Mouse (Mus musculus) frontal cortex, postnatal 14 days (tissue): ENCODE data around the gene Rora.

Source experiments
- DNase-seq, 2 experiments: peaks; one replicate each; pipeline ENCODE4 v3.0.0; 2022; ENCODE audit warnings: low spot score in 2 of 2

The Rora gene

DNA sequence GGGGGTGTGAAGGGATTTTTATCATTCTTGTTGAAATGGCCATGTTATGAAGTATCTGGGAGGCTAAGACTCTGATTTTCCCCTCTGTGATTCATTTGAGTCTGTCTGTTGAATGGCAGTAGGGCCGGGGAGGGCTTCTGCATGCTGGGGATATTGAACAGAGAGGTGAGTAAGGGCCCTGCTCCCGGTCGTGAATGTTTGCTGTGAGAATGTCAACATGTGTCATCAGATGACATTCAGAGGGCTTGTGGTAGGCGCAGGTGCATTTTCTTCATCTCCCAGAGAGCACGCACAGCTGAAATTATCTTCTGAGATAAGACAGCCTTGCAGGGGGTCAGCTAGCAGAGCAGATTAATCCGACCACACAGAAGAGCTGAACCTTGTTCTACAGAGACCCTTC, 692.0 kb downstream of the Rora start:
- DNase-seq = no peak

DNA sequence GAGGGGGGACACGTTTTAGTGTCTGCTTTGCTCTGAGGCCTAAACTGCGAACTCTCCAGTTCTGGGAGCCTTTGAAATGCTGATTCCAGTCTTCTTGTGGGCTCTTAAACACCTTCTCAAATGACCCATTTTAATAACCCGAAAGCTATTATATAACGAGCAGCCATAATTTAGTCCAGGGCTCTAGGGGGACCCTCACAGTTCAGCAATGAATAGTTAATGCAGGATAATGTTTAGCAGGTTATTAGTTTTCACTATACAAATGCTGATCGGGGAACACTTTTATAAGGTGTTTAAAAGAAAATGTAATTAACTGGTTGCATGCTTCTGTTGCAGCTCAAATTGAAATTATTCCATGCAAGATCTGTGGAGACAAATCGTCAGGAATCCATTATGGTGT, 694.2 kb downstream of the Rora start:
- DNase-seq = no peak

DNA sequence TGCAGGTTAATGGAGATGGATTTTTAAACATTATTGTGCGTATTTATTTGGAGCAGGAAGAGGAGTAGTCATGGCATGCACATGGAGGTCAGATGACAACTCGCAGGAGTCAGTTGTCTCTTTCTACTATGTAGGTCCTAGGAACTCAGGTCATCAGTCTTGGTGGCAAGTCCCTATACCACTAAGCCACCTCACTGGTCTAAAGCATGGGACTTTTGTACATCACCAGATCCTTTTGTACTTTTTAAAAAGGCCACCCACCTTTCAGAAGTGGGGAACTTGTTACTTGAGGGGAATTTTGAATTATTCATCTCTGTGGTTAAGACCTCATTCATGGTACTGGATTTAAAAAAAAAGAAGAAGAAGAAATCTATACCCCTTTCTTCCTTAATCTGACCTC, 696.0 kb downstream of the Rora start:
- DNase-seq = no peak

DNA sequence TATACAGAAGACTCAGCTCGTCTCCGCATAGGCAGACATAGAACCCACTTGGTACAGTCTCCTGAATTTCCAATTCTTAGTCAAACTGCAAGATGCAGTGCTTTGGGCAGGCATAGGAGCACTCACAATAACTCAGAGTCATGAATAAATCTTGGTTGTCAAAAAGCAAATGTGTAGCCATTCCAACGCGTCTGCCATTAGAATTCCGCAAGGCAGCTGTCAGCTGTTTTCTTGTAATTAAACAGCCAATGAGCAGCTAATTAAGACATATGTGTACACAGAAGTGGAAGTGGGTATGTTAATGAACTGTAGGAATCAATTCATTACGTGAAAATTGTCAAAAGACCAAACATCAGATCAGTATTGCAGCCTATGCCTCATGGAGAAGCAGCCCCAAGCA, 700.6 kb downstream of the Rora start:
- DNase-seq = no peak

DNA sequence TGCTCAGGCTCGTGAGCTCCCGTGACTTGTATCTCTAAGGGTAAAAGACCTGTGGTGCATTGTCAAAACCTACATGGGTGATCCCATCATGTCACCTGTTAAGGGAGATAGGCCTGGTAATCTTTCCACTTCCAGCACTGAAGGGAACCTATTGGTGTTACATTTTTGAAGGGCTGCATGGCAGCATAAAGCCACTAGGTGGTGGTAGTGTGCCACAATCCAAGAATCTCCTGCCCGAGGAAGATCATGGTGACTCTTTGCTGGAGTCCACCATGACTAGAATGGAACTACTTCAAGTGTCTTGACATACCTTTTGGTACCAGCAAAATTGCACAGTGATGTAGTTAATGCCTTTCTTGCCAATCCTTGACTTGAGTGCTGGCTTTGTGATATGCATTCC, 704.2 kb downstream of the Rora start:
- DNase-seq = peak; percentile 18 to 66

DNA sequence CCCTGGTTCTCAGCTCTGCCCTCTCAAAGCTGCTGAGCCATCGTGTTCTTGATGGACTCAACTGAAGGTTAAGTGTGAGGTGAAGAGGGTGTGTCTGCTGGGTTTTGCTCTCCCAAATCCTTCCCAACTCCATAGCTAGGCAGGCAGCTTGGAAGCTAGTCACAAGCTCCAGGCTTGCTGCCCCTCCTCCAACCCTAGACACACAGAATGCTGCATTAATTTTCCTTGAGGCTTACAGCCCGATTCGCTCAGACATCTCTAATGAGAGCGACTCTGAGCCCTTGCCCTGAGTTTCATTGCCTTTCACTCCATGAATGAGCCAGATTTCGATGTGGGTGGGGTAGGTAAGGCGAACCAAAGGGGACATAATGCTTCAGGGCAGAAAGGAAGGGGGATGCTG, 705.2 kb downstream of the Rora start:
- DNase-seq = no peak

DNA sequence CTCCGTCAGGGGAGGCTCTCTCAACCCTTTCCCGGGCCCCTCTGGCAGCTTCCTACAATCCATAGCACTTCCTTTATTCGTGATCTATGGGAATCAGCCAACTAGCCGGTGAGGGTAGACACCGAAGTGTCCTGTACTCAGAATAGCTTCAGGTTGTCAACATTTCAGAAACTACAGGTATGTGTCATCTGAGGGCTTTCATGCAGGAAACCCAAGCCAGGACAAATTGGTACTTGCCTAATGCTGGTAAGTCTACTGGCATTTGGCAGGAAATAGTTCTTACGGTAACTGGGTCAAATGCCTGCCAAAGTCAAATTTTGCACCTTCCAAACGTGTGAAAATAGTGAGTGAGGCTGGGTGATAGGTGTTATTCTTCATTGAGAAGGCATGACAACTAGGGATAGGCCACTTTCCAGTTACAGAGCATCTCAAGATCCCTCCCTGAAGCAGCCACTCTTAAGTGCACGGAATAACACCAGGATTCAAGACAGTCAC, 708.4 kb downstream of the Rora start:
- no peak for DNase-seq

DNA sequence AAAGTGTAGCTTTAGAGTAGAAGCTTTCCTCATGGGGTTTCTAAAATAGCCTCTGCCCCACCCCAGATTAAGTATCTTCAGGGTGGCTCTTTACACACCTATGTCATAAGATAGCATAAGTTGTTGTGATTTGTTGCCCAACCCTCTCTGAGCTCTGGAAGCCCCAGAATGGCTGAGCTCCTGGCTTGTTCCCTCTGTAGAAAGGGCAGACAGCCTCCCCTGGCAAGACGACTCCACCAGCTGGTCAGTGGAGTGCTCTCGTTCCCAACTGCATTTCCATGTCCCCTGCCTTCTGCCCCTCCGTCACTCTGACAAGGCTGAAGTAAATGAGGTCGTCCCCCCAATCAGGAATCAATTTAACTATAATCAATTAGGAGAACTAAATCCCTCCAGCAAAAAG, 709.2 kb downstream of the Rora start:
- DNase-seq = no peak

DNA sequence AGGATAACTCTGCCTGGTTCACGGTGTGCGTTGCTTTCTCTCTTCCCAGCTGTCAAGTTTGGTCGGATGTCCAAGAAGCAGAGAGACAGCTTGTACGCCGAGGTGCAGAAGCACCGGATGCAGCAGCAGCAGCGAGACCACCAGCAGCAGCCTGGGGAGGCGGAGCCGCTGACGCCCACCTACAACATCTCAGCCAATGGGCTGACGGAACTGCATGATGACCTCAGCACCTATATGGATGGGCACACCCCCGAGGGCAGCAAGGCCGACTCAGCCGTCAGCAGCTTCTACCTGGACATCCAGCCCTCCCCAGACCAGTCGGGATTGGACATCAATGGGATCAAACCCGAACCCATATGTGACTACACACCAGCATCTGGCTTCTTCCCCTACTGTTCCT, 710.5 kb downstream of the Rora start:
- DNase-seq = no peak

DNA sequence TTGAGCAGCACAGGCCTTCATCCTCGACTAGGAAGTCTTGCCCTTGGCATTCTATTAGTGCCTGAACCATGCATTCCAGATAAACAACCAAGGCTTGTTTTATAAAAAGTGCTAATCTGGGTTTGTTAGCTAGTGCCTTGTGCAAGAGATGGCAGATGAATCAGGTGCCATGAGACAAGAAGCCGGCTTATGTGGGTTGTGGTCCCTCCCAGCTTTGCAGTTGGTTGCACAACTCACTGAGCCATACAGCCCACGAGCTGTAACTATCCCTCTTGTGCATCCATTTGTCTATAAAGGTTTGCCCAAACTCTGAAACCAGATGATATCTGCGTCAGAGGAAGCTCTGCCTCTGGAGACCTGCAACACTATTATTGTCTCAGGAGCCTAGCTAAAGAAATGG, 713.5 kb downstream of the Rora start:
- no peak for DNase-seq

DNA sequence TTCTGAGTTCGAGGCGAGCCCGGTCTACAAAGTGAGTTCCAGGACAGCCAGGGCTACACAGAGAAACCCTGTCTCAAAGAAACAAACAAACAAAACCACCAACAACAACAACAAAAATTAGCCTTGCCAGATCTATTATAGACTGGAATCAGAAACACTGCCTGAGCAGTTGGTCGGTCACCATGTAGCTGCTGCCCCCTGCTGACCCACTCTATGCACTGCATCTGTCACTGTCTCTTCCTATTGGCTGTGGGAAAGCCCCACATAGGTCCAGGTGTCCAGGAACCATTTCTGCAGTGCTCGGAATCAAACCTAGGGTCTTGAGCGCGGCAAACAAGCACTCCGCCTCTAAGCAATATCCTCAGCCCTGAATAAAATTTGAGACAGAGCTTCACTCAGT, 714.5 kb downstream of the Rora start:
- DNase-seq = peak; percentile 19 to 63

DNA sequence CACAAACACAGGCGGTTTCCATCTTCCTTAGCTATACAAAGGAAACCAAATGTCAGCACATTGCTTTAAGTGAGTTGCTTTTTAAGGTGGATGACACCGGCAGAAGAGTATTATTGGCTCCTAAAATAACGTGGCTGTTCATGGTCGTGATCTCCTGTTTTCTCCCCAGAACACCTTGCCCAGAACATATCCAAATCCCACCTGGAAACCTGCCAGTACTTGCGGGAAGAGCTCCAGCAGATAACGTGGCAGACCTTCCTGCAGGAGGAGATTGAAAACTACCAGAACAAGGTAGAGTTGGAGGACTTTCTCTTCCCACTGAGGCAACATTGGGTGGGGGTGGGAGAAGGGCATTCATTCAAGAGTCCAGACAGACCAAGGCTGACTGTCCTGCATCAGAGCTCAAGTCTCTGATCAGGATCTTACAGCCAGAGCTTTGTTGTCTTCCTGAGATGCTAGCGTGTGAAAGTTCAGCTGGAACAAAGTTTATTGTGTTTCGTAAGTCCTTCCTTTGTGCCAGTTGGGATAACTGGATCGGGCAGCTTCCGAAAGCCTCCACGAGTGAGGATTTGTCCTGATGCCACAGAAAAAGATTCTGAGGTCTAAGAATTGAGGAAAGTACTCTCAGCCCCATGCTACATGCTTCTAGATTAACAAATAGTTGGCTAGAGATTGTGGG, 717.6 kb downstream of the Rora start:
- DNase-seq = no peak

DNA sequence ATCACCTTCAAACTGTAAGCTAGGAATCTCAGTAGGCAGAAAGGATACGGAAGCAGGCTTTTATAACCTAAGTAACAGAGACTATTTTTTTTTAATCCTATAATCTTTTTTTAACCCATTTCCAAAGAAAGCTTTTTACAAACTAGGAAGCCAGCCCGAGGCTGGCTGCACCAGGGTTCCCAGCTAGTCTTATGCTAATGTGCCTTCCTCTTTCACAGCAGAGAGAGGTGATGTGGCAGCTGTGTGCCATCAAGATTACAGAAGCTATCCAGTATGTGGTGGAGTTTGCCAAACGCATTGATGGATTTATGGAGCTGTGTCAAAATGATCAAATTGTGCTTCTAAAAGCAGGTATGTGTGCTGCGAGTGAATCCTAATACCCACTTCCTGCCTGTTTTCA, 719.3 kb downstream of the Rora start:
- no peak for DNase-seq

DNA sequence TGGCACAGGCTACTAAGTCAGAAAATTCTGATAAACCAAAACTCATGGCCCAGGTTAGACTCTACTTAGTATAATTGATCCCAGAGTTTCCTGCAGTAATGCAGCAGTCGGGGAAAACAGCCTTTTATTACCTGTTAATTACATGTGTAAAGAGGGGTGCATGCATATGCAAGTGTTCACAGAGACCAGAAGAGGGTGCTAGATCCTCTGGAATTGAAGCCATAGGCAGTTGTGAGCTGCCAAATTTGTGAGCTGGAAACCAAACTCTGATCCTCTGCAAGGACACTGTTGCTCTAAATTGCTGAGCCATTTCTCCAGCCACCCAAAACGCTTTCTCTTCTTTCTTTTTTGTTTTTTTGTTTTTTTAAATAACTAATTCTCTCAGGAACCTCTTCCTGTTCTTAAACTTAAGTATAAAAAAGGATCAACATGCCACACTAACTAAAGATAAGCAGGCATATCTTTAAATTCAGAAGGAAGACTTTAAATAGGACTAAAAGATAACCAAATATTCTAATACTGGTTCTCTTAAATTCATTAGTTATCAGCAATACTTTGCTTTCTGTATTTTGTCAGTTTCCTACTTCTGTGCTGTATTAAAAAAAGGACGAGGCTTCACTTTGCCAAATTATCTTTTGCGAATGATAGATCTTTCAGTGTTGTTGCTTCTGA, 723.5 kb downstream of the Rora start:
- no peak for DNase-seq

DNA sequence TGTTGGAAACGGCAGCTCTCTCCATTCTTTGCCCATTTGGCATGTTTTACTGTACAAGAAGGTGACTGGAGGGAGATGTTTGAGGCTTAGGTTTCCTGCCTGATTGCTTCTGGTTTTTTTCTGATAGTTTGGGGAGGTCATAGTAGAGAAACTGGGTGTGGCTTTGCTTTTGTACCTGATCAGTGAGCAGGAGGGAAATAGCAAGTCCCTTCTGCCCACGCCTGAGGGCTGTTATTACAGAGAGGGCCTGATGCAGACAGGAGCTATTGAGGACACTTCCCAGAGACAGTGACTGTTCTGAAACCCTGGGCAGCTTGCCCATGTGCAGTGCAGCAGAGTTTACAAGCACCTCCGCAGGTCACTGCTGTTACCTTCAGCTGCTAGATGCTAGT, 724.1 kb downstream of the Rora start:
- no peak for DNase-seq

DNA sequence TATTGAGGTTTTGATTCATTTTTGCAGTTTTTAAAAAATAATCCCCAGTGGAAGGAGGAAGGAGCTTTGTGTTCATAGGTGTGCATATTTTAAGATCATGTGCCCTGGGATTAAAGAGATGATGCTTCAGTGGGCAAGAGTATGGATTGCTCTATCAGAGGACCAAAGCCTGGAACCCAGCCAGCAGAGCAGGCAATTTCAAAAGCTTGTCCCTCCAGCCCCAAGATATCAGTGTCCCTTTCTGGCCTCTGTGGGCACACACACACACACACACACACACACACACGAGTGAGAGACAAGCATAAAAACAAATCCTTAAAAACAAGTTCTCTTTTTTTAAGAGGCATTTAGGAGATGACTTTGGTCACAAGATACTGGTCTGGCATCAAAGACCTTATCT, 727.0 kb downstream of the Rora start:
- DNase-seq = no peak

DNA sequence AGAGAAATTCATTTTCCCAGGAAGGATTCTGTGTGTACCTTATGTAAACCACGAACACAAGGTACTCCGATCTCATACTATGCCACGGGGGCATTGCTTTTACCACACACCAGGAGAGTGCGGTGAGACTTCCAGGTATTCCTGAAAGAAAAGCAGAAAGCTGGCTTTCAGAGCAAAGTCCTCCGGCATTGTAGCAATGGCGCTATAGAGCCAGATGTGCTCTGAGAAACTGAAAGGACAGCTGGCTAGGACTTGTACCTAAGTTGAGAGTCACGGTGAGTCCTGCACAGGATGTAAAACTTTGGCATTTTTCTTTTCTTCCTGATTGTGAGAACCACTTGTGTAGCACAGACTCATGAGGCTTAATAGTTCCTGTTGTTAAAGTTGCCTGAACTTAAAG, 728.2 kb downstream of the Rora start:
- DNase-seq = no peak

DNA sequence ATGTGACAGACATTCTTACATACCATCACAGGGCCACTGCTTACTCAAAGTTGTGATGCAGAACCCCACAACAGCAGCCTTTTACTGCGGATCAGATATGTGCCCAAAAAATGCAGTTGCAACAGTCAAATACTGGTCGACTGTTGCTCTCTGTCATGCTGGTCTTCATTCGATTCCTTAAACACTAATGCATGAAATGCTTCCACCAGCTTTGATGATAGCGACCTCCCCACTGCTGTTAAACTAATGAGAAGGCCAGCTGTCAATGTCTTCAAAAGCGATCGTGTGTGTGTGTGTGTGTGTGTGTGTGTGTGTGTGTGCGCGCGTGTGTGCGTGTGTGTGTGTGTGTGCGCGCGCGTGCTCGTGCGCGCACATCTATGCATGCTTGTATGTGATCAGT, 730.9 kb downstream of the Rora start:
- DNase-seq = no peak

DNA sequence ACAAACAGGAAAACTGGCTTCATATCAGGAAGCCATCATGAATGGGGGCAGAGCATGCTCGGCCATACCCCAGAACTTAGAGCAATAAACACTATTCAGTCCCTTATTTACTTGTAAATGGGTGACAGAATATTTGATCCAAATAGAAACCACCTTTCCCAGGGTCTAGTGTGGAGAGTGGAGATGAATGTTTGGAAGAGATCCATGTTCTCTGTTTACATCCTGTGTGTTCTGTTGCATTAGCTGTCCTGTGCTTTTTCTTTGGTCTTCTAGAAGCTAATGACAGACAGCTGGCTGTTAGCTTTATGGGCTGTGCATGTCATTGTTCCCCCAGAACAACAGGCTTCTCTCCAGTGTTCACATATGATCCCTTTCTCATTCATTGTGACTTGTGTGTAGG, 731.3 kb downstream of the Rora start:
- no peak for DNase-seq

DNA sequence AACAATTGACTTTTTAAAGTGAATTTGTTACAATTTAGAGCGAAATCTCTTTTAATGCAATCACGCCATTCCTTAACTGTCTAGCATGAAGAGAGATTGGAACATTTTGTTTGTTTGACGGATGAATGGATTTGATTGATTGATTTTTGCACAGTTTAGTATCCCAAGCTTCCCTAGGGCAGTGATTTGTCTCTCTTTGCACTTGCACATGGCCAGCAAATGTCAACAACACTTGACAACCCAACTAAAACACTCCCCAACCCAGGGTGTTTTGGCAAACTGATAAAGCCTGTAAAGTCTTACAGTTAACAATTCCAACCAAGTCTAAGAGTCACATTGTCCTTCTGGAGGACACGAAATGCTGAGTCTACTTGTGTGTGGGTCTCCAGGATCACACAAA, 733.7 kb downstream of the Rora start:
- no peak for DNase-seq

DNA sequence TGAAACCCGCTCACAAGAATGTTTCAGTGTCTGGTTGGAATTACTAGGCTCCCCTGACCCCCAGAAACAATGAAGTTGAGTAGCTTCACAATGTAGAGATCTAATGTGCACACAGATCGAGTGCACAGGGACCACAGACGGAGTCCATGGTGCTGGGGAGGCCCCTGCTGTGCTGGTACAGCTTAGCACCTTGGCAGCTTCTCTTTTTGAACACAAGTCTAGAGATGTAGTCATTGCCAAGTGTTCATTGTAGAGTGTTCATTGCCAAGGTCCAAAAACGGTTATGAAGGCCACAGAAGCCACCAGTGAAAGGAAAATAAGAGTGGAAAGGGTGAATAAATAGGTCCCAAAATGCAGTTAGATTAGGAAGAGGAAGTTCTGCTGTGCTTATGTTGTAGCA, 737.0 kb downstream of the Rora start:
- no peak for DNase-seq

DNA sequence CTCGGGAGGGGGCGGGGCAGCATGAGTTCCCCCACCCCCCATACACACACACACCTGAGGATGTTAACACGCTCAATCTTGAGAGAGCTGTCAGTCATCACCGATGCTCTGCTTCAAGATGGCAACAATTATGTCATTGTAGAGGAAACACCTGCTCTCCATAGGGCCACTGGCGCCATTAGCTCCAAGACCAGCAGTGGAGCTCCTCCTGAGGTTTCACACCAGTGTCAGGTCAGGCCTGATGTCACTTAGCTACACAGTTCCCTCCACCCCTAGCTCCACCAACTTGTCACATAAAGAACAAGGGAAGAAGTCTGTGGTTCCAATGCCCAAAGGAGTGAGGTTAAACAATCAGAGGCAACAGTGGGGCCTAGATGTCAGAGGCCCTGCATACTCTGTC, 740.6 kb downstream of the Rora start:
- DNase-seq = no peak

DNA sequence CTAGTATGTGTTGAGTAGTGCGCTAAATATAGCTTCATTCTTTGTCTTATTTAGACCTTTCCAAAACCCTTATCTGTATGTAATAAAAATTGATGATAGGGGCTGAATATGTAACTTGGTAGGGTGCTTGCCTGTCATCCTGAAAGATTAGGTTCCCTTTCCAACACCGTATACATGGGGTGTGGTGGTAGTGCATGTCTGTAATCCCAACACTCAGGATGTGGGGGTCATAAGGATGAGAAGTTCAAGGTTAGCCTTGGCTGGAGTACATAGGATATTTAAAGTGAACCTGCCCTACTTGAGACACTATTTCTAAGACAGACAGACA, 743.8 kb downstream of the Rora start:
- no peak for DNase-seq
